Mouse (Mus musculus): ENCODE measurements around the gene Cdx4.
A peak's percentile ranks its signal among the peaks of the same experiment; 100 is the strongest.

DNA sequence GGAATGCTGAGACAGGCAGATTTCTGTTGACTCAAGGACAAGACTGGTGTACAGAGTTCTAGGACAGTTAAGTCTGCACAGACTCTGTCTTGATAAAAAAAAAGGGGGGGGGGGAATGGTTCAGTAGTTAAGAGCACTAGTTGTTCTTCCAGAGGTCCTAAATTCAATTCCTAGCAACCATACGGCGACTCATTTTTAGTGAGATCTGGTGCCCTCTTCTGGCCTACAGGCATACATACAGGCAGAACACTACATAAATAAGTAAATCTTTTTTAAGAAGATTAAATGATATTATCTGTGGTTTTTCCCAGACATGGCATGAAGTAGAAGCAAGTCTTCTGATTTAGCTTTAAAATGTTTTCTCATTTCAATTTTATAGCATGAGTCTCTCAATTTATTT is 50.4 kb downstream of the Cdx4 start:
- TF ChIP-seq CTCF (conservative IDR thresholded peaks at IDR 0.05; ENCODE audit: low read length) (peak; percentile 33; the same call in 1 of the 2 replicates), NANOG (IDR thresholded peaks at IDR 0.05; ENCODE audit: borderline replicate concordance, low read length) (no peak), POU5F1 (IDR thresholded peaks at IDR 0.05; ENCODE audit: borderline replicate concordance, low read length) (no peak)
